Mouse (Mus musculus) yolk sac, embryonic 10.5 days (tissue): ENCODE measurements at regions not wholly inside any gene's neighbourhood (a gene's known extent, or its start where the extent isn't known, plus 50 kb on each side); places are given as distances from the start of the nearest gene placed in this dataset.

Experiments used
- DNase-seq: peaks from one replicate; pipeline ENCODE4 v3.0.0-alpha.2; 2017; ENCODE audit warnings: low spot score

DNA sequence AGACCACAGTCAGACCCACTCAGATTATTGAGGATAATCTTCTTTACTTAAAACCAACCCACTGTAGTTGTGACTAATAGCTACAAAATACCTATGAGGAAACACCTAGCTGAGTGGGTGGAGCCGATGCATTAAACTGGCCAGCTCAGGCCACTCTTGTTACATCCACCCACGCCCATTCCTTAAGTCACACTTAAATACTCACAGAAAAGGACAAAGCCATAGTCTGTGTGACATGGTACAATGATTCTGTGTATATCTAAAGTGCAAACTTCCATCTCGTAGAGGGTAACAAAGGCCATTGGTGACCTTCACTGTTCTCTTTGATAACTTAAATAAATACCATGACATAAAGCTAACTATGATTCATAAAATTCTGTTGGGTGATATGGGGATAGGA, 103.7 kb upstream of the Arhgap5 start:
- no peak for DNase-seq

DNA sequence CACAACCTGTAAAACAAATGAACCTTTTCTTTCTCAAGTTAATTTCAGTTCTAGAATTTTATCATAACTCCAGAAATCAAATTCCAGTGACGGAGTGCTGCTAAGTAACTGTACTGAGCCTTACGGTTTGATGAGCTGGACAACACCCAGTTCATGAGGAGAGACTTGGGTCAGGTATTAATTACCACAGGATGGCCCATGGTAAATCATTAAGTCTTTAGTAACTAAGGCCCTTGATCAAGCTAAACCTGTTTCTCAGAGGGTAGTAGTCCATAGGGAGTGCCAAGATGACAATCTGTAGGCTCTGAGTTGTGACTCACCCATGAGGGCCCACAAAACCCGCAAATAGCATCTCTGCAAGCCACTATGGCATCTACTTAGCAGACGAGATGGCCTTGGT, 101.1 kb upstream of the Arhgap5 start:
- no peak for DNase-seq

DNA sequence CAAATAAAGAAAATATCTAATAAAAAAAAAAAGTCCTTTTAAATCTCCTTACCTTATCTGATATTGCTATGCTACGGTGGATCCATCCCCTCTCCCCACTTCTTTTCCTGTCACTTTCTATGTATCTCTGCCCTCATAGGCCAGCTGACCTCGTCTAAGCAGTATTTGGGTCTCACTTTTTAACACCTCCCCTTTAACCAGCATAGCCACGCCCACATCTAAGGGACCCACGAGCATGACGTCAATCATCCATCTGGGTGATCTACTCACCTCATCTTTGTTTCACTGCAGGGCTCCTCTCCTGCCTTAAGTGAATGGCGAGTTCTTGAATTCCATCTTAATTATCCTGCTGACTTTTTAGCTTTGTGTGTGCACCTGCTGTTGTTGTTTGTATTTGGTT, 97.4 kb upstream of the Arhgap5 start:
- DNase-seq, result no peak

DNA sequence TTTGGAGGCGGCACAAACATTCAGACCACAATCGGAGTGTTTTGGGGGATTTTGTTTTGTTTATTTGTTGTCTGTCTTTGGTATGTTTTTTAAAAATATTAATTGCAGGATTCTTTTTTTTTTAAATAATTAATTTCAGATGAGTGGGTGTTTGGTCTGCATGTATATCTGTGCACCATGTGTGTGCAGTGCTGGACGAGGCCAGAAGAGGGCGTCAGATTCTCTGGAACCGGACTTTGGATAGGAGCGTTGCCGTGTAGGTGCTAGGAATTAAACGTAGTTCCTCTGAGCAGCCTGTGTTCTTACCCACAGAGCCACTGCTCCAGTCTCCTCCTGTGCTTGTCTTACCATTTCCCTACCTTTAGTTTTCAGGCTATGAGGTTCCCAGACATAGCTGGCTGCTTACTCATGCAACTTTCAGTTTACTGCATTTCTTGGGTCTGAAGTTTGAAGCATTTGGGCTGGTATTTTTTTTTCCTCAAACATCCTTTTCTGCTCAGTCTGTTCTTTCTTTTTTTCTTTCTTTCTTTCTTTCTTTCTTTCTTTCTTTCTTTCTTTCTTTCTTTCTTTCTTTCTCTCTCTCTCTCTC, 95.4 kb upstream of the Arhgap5 start:
- no peak for DNase-seq

DNA sequence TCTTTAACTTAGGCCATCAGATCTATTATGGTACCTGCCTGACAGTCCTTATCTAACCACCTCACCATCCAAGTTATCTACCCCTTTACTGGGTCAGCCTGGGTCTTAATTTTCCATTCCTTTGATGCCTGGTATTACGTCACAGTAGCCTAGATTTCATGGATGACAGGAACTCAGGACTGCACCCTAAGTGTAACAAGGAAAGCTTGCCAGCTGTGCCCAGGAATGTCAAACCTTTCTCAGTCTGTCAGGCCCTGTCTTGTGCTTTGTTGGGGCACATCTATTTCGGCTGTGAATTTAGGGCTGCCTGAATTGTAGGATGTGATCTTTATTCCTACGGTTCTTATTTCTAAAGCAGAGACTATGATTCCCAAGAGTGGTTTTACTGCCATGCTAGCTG, 94.6 kb upstream of the Arhgap5 start:
- DNase-seq, result no peak

DNA sequence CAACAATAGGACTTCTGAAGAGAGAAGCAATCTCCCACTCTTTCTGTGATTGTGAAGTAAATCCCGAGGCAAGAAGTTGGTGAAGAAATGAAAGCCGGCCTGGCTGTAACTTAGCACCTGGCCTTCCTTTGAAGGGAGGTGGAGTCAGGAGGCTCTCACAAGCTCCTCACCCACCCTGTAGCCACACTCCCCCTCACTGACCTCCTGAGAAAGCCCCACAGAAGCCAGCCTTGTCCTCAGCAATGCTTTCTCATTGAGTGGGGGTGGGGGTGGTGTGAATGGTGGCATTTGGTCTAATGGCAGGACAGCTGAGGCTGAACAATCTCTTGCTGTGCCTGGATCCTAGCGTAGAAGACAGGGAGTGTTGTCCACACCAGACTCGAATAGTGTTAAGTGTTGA, 91.6 kb upstream of the Arhgap5 start:
- no peak for DNase-seq

DNA sequence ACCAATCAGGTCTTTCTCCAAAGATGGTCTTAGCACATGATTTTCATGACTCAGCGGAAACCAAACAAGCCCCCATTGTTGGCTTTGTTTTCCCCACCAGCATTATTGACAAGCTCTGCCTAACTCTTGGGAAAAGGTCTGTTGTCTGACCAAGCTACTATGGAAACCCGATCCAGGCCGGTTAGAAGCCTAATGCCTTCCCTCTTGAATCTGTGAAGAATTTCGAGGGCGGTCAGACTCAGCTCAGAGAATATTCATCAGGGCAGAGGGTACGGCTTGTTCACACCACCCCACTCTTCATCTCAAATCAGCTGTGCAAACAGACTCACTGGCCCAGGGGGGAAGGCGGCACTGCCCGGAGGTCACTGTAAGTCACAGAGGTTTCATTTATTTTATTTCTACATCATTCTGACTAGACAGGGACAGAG, 90.7 kb upstream of the Arhgap5 start:
- DNase-seq, result peak; percentile 6

DNA sequence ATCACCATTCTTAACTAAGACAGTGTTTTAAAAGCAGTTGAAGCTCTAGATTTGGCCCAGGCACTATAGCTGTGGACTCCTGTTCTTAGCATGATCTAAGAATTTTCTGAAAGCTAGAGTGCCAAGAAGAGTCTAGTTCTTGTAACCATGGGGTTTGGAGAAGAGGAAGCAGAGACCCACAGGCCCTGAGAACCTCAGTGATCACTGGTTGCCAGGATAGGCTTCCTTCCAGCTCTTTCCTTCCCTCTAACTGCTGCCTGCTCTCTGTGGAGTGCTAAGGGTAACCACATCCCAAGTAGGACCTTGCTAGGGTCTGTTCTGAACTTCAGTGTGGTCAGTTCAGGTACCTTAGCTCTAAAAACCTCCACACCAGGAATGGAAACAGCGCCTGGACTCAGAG, 81.0 kb upstream of the Arhgap5 start:
- no peak for DNase-seq

DNA sequence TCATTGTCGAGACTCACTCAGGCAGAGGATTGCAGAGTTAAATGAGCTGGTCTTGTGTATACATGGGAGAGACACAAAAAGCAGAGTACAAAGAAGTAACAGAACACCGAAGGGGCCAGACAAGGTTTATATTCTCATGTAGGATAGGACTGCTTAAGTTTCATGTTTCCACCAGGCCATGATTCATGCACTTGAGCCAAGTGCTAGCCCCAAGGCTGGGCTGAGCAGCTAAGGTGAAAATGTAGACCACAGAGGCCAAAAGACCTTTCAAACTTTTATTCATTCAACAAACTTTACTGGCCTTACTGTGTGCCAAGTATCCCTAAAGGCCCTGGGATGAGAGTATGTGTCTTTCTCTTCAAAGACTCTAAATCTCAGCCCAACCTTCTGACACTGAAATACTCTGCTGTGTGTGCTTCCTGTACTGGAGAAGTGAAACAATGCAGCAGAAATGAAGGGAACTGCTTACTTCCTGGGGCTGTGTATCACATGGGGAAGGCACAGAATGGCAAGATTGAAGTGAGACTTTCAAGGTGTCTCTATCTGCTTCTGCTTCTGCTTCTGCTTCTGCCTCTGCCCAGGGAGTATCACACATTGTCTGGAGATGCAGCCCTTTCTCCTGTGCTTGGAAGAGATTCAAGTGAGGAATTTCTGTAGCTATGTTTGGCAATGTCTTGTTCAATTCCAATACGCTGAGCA, 79.3 kb upstream of the Arhgap5 start:
- no peak for DNase-seq

DNA sequence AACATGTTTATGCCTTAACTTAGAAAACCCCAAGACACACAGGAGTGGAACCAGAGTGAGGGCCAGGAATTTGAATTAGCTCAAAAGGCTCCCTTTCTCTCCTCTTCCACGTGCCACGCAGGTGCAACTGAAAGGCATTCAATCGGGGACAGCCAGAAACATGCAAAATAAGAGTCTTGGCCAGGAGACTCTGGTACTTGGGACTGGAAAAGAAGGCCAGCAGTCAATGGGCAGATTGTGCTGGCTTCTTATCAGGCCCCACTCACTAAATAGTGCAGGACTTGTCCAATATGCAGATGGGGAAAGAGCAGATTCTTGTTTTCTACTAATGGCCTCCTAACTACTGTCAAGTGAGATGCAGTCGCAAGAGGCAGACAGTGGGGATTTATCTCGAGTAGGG, 73.8 kb upstream of the Arhgap5 start:
- DNase-seq, result no peak

DNA sequence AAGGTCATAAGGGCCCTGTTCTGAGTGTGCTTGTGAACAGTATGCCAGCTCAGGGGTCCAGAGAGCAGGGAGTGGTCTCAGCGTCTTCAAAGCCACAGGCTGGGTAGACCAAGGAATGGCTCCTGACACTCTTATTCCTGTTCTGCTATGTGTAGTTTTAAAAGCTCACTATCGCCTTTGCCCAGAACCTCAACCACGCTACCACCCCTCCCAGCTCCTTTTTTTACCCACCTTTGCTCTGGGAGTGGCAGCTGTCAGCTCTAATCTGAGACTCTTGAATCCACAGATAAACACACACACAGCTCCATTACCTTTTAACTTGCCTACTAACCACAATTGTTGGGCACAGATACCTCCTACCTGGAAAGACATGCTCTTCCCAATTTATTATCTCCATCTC, 71.8 kb upstream of the Arhgap5 start:
- no peak for DNase-seq

DNA sequence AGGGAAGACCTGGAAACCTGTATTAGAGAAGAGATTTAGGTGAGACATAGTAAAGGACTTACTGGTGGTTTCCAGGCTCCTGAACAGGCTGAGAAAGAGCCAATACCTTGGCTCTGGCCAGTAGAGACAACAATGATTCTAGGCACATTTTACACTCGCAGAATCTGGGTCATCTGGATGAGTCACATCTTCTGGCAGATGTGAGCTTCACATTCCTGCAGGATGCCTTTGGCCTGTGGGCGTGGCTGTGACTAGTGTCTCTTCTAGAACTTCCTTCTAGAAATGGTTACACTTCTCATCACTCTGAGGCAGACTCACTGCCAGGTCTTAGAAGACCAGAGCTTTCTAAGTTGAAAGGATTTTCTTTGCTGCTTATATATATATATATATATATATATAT, 69.8 kb upstream of the Arhgap5 start:
- DNase-seq, result no peak

DNA sequence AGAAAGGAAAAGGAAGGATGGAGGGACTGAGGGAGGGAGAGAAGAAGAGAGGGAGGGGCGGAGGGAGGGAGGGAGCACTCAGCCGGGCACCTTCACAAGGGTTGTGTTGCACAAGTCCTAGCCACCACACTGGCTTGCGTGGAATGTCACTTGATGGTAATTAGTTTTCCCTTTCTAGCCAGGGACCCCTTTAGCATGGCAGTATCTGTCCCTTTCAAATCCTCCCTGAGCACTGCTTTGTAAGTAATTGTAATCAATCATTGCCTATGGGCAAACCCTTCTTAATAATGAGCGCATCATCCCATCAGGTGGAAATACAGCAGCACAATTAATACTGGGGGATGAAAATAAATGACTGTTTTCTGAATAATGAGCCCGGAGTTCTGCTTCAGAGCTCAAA, 68.5 kb upstream of the Arhgap5 start:
- no peak for DNase-seq

DNA sequence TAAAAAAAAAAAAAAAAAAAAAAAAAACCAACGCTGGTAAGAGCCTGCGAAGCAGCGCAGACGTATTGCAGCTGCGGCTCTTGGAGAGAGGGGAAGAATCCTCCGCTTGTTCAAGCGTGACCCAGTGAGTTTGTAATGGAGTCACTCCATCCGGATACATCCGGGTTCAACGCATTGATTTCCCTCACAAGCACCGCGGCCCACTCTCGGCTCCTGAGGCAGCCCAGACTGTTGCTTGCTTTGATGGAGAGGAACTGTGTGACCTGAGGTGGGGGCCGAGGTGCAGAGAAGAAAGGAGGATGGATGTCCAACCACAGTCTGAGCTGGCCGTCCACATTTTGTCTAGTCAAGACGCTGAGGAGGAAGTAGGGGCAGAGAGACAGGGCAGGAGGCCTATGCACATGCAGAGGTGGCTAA, 68.0 kb upstream of the Arhgap5 start:
- no peak for DNase-seq

DNA sequence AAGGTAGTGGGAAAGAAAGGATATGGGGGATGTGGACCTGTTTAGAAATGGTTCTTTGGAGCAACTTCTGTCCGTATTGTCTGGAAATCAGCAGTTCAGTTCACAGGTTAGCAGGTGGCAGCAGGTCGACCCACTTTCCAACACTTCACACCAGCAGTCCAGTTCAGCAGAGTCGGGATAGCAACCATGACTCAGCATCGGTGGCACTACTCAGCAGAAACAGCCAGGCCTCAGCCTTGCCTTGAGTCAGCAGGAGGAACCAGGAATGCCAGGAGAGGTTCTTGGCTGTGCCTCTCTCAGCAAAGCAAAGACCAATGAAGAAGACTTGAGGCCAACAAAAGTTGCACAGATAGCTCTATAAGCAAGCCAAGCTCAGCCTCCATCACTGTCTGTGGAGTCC, 66.8 kb upstream of the Arhgap5 start:
- no peak for DNase-seq

DNA sequence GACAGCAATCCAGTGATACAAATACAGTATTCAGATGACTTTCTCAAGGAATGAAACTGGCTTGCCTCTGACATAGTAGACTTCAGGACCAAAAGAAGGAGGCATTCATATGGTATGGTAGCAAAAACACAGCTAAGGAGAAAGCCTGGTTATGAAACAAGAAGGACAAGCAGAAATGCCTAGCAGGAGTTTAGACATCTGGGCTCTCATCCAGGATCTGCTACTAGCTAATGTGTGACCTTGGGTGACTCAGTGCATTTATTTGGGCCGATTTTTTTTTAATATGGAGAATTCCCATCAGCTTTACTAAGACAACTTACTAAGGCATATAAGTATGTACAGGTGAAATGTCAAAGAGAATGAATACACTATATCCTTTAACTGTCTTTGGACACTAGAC, 64.5 kb upstream of the Arhgap5 start:
- DNase-seq, result no peak

DNA sequence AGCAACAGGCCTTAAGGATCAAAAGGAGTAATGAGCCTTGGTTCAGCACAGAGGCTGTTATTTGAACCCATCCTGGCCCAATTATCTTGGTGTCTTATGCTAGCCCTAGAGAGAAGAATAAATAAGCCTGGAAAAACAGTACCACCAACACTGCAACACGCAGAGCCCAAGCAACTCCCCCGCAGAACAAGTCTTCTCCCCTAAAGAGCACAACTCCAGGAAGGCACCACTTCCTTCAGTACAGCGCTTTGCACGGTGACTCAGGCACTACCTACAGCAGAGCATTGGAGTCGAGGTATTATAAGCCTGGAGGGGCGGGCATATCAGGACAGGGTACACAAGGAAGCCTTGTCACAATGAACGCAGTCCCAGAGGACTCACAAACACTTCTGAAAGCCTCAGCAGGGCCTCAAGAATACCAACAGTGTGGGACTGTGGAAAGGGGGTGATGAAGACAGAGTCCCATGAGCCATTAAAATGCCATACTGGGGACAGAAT, 62.9 kb upstream of the Arhgap5 start:
- no peak for DNase-seq

DNA sequence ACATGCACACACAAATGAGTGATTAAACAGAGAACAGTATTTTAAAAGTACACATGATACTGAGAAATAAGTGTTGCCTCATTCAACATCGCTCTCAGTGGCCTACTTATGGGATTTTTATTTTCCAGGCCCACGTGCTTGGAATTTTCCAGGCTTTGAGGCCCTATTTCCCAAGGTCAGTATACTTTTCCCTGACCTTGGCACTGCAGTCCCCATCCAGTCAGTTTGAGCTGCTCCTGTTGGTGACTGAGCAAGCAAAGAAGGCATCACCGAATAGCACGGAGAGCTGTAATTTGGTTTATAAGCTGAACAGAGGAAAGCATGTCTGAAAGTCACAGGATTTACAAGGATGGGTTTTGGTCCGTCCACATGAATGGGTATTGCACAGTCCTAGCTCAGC, 61.4 kb upstream of the Arhgap5 start:
- DNase-seq, result no peak

DNA sequence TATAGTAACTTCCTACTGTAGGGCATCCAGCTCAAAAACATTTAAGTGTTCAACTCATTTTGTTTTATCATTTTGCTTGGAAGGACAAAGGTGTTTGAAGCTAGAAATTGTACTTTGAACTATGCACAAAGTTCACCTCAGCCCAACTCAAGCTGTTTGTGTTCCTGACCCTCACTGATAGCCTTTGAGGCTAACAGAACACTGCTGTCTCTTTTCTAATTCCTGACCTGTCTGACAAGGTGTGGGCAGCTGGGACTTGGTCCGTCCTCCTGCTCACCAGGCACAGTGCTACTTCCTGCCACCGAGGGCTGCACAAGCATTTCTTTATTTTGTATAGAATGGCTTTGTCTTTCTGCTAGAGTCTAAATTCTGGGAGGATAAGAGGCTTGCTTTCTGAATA, 58.0 kb upstream of the Arhgap5 start:
- DNase-seq, result peak; percentile 74

DNA sequence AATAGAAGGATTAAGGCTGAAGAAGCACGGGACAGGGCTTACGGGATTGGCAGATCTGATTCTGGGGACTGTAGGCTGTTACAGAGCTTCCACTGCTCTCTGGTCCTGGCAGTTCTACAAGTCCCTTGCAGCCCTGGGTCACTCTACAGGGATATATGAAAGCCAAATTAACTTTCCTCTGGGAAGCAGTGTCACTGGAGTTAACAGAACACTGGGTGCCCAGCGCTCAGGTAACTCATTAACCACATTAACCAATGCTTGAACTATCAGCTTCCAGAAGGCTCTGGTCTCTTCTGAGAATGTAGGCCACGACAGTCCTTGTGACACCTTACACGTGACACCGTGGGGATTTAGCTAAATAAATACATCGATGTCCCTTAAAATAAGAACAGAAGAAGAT, 57.3 kb upstream of the Arhgap5 start:
- DNase-seq, result peak; percentile 81

DNA sequence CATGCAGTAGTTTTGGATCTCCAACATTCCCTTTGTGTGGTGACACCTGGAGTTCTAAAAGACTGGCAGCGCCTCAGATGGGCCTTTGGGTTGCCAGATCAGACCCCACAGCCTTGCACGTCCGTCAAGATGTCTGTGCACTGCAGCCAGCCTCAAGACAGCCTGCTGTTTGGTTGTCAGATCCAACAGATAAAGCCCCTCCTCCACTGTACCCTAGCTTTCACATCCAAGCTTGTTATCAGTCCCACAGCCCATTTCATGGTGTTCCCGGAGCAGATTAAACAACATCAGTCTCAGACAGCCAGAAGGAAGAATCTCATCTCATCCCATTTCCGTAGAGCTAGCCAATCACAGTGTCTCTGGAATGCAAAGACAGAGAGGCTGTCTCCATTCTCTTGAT, 56.3 kb upstream of the Arhgap5 start:
- DNase-seq, result peak; percentile 23

DNA sequence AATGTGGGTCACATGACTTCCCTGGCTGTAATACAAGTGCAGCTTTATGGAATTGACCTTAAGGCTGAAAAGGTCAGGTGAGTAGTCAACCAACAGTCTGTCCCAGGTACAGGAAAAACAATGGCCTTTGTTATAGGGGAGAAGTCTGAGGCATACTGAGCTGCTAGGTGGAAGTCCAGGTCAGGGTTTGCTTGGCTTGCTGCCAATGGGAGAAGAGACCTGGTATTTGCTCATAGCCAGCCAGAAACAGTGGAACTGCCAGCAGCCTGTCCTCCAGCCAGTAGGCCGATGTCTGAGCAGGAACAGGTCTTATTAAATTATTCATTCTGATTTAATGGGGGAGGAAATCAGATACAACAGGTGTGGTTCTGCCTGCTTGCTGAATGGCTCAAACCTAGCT, 55.6 kb upstream of the Arhgap5 start:
- DNase-seq, result peak; percentile 80

DNA sequence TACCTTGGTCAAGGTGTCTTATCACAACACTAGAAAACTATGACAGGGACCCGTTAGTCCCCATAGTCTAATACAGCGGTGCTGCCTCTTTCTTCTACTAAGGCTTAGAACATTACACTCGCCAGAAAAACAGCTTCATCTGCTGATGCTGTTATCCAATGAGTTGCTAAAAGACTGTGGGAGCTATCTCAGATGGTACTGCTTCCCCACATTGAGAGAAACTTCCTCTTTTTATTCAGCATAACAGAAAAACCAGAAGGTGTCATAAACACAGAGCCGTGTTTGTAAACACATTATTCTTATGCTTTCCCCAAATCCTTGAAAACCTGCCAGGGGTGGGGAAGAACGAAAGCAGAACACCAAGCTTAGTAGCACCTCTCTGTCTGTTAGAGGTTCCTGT, 49.9 kb upstream of the Arhgap5 start:
- no peak for DNase-seq
